Mouse (Mus musculus): ENCODE measurements around the gene Itgb7. TPM values are rescaled to one million over a fixed set of nuclear protein-coding genes. Genes with fewer than 3 reads are reported as not detected.
A peak's percentile ranks its signal among the peaks of the same experiment; 100 is the strongest.

The Itgb7 gene
- polyA plus RNA-seq, 1 experiment from 2014 or later, result 0.57 TPM

- H3K4me3 ChIP-seq (ENCODE audit: low read depth, low read length), result peak overlapping the region; percentile 71
- ATAC-seq (ENCODE audit: insufficient number of reproducible peaks, low FRiP score, low TSS enrichment, low read depth) (no peak), DNase-seq (ENCODE audit: low spot score) (no peak)
- H3K9ac ChIP-seq (ENCODE audit: low read length), result peak overlapping the region; percentile 84
- H3K27me3 ChIP-seq (ENCODE audit: control insufficient read depth, insufficient read depth, low read length), result no peaks in the 10 kb centered on the region
- H3K4me2 ChIP-seq (ENCODE audit: low read depth, severe bottlenecking), result peak overlapping the region; percentile 82
- H3K27ac ChIP-seq (replicated peaks; ENCODE audit: low read depth, low read length), result peak overlapping the region; percentile 93
- H3K4me1 ChIP-seq (ENCODE audit: control insufficient read depth, insufficient read depth, low read length), result peaks cover 54% of the 10 kb centered on the region
- no peaks in the 10 kb centered on the region for H3K9me3 ChIP-seq (ENCODE audit: control insufficient read depth, low read length)
- 6% methylated on average over 22 of the region's 22 CpGs for WGBS
- H3K36me3 ChIP-seq (ENCODE audit: control insufficient read depth, insufficient read depth, low read length), result no peaks in the 10 kb centered on the region
These were observed 24.9 kb upstream of the Itgb7 start for GRCm38 (mm10) chr15:102256431-102257201.

GRCm38 (mm10) chr15:102255547-102256255 lies 24.0 kb upstream of the Itgb7 start:
- 34% methylated on average over 14 of the region's 14 CpGs for WGBS
- no peak for ATAC-seq (ENCODE audit: insufficient number of reproducible peaks, low FRiP score, low TSS enrichment, low read depth)

GRCm38 (mm10) chr15:102250521-102250920 lies 18.8 kb upstream of the Itgb7 start:
- peak overlapping the region; percentile 99 for H3K27ac ChIP-seq (replicated peaks; ENCODE audit: low read depth, low read length)
- H3K36me3 ChIP-seq (ENCODE audit: control insufficient read depth, insufficient read depth, low read length), result no peaks in the 10 kb centered on the region
- H3K4me3 ChIP-seq (ENCODE audit: low read depth, low read length), result no peak overlapping the region
- H3K27me3 ChIP-seq (ENCODE audit: control insufficient read depth, insufficient read depth, low read length), result no peaks in the 10 kb centered on the region
- H3K4me1 ChIP-seq (ENCODE audit: control insufficient read depth, insufficient read depth, low read length), result peaks cover 48% of the 10 kb centered on the region
- DNase-seq (ENCODE audit: low spot score), result no peak
- H3K4me2 ChIP-seq (ENCODE audit: low read depth, severe bottlenecking), result peak overlapping the region; percentile 84; the same call in 1 of the 2 replicates
- no peaks in the 10 kb centered on the region for H3K9me3 ChIP-seq (ENCODE audit: control insufficient read depth, low read length)
- no peak for ATAC-seq (ENCODE audit: insufficient number of reproducible peaks, low FRiP score, low TSS enrichment, low read depth)
- H3K9ac ChIP-seq (ENCODE audit: low read length), result peak overlapping the region; percentile 64
- 45% methylated on average over 5 of the region's 5 CpGs for WGBS

More at GRCm38 (mm10) chr15:102255547-102256255, 24.0 kb upstream of the Itgb7 start:
- no peaks in the 10 kb centered on the region for H3K36me3 ChIP-seq (ENCODE audit: control insufficient read depth, insufficient read depth, low read length)
- H3K9me3 ChIP-seq (ENCODE audit: control insufficient read depth, low read length), result no peaks in the 10 kb centered on the region
- peak overlapping the region; percentile 82 for H3K4me2 ChIP-seq (ENCODE audit: low read depth, severe bottlenecking)
- peak overlapping the region; percentile 52 for H3K9ac ChIP-seq (ENCODE audit: low read length)
- no peak for DNase-seq (ENCODE audit: low spot score)
- peak overlapping the region; percentile 71 for H3K4me3 ChIP-seq (ENCODE audit: low read depth, low read length)
- no peaks in the 10 kb centered on the region for H3K27me3 ChIP-seq (ENCODE audit: control insufficient read depth, insufficient read depth, low read length)
- H3K27ac ChIP-seq (replicated peaks; ENCODE audit: low read depth, low read length), result peak overlapping the region; percentile 93
- peaks cover 59% of the 10 kb centered on the region for H3K4me1 ChIP-seq (ENCODE audit: control insufficient read depth, insufficient read depth, low read length)

- Histone ChIP-seq H3K4me2 (ENCODE audit: low read depth, severe bottlenecking) (peak overlapping the region; percentile 84), H3K4me1 (ENCODE audit: control insufficient read depth, insufficient read depth, low read length) (peaks cover 49% of the 10 kb centered on the region), H3K36me3 (ENCODE audit: control insufficient read depth, insufficient read depth, low read length) (no peaks in the 10 kb centered on the region), H3K9ac (ENCODE audit: low read length) (peak overlapping the region; percentile 64), H3K27ac (replicated peaks; ENCODE audit: low read depth, low read length) (peak overlapping the region; percentile 99), H3K9me3 (ENCODE audit: control insufficient read depth, low read length) (no peaks in the 10 kb centered on the region), H3K4me3 (ENCODE audit: low read depth, low read length) (peak overlapping the region; percentile 65), H3K27me3 (ENCODE audit: control insufficient read depth, insufficient read depth, low read length) (no peaks in the 10 kb centered on the region)
- 22% methylated on average over 9 of the region's 9 CpGs for WGBS
- ATAC-seq (ENCODE audit: insufficient number of reproducible peaks, low FRiP score, low TSS enrichment, low read depth) (no peak), DNase-seq (ENCODE audit: low spot score) (no peak)
These were observed 18.2 kb upstream of the Itgb7 start for GRCm38 (mm10) chr15:102249967-102250366.

GRCm38 (mm10) chr15:102249251-102249691 lies 17.5 kb upstream of the Itgb7 start:
- DNase-seq (ENCODE audit: low spot score) (peak; percentile 84), ATAC-seq (ENCODE audit: insufficient number of reproducible peaks, low FRiP score, low TSS enrichment, low read depth) (peak; percentile 48)
- Histone ChIP-seq H3K4me2 (ENCODE audit: low read depth, severe bottlenecking) (peak overlapping the region; percentile 84), H3K36me3 (ENCODE audit: control insufficient read depth, insufficient read depth, low read length) (no peaks in the 10 kb centered on the region), H3K4me1 (ENCODE audit: control insufficient read depth, insufficient read depth, low read length) (peaks cover 50% of the 10 kb centered on the region), H3K27me3 (ENCODE audit: control insufficient read depth, insufficient read depth, low read length) (no peaks in the 10 kb centered on the region), H3K9me3 (ENCODE audit: control insufficient read depth, low read length) (no peaks in the 10 kb centered on the region), H3K9ac (ENCODE audit: low read length) (peak overlapping the region; percentile 64; the same call in 1 of the 2 replicates), H3K27ac (replicated peaks; ENCODE audit: low read depth, low read length) (peak overlapping the region; percentile 99), H3K4me3 (ENCODE audit: low read depth, low read length) (peak overlapping the region; percentile 65)
- 0% methylated on average over 13 of the region's 13 CpGs for WGBS

GRCm38 (mm10) chr15:102248812-102249191 lies 17.1 kb upstream of the Itgb7 start:
- Histone ChIP-seq H3K9me3 (ENCODE audit: control insufficient read depth, low read length) (no peaks in the 10 kb centered on the region), H3K4me1 (ENCODE audit: control insufficient read depth, insufficient read depth, low read length) (peaks cover 50% of the 10 kb centered on the region), H3K27me3 (ENCODE audit: control insufficient read depth, insufficient read depth, low read length) (no peaks in the 10 kb centered on the region), H3K4me2 (ENCODE audit: low read depth, severe bottlenecking) (peak overlapping the region; percentile 84), H3K36me3 (ENCODE audit: control insufficient read depth, insufficient read depth, low read length) (no peaks in the 10 kb centered on the region), H3K27ac (replicated peaks; ENCODE audit: low read depth, low read length) (peak overlapping the region; percentile 99), H3K4me3 (ENCODE audit: low read depth, low read length) (peak overlapping the region; percentile 65), H3K9ac (ENCODE audit: low read length) (peak overlapping the region; percentile 30; the same call in 1 of the 2 replicates)
- DNase-seq (ENCODE audit: low spot score) (peak; percentile 88), ATAC-seq (ENCODE audit: insufficient number of reproducible peaks, low FRiP score, low TSS enrichment, low read depth) (peak; percentile 27)
- WGBS, result 5% methylated on average over 3 of the region's 3 CpGs

GRCm38 (mm10) chr15:102248131-102248811 lies 16.5 kb upstream of the Itgb7 start:
- Histone ChIP-seq H3K4me3 (ENCODE audit: low read depth, low read length) (peak overlapping the region; percentile 65), H3K4me2 (ENCODE audit: low read depth, severe bottlenecking) (peak overlapping the region; percentile 84), H3K4me1 (ENCODE audit: control insufficient read depth, insufficient read depth, low read length) (peaks cover 55% of the 10 kb centered on the region), H3K36me3 (ENCODE audit: control insufficient read depth, insufficient read depth, low read length) (no peaks in the 10 kb centered on the region), H3K27ac (replicated peaks; ENCODE audit: low read depth, low read length) (peak overlapping the region; percentile 99), H3K9me3 (ENCODE audit: control insufficient read depth, low read length) (no peaks in the 10 kb centered on the region), H3K27me3 (ENCODE audit: control insufficient read depth, insufficient read depth, low read length) (no peaks in the 10 kb centered on the region), H3K9ac (ENCODE audit: low read length) (peak overlapping the region; percentile 72)
- WGBS, result 1% methylated on average over 8 of the region's 8 CpGs
- DNase-seq (ENCODE audit: low spot score) (peak; percentile 82), ATAC-seq (ENCODE audit: insufficient number of reproducible peaks, low FRiP score, low TSS enrichment, low read depth) (peak; percentile 10)
